Mouse (Mus musculus) brain, embryonic 14.5 days (tissue): ENCODE measurements around the gene Tmem213.

ENCODE experiments used
- CTCF ChIP-seq: fragments of 200-500 bp; IDR thresholded peaks from 2 replicates; pipeline ENCODE4 v1.5.1; 2012; ENCODE audit warnings: inconsistent platforms, mild to moderate bottlenecking, moderate library complexity, borderline replicate concordance; ENCODE audit not compliant: insufficient read depth, insufficient read length; ENCODE audit errors: extremely low read depth
- POLR2A ChIP-seq: fragments of 200-500 bp; IDR thresholded peaks from 2 replicates; pipeline ENCODE4 v1.6.1; 2012; ENCODE audit warnings: mild to moderate bottlenecking, inconsistent platforms, borderline replicate concordance; ENCODE audit not compliant: poor library complexity, insufficient read depth, insufficient read length, severe bottlenecking; ENCODE audit errors: extremely low read depth

- TF ChIP-seq CTCF: no peak
- TF ChIP-seq POLR2A: no peak
These were observed 50.5 kb downstream of the Tmem213 start for GRCm38 (mm10) chr6:38159576-38159975.
